Mouse (Mus musculus): ENCODE results near the gene Eef1akmt3. TPM values are rescaled to one million over a fixed set of nuclear protein-coding genes. Genes with fewer than 3 reads are reported as not detected.

Gene Eef1akmt3
- 0.17 and 0.38 TPM in 2 replicates for polyA plus RNA-seq (2012; rRNA removed)

DNA sequence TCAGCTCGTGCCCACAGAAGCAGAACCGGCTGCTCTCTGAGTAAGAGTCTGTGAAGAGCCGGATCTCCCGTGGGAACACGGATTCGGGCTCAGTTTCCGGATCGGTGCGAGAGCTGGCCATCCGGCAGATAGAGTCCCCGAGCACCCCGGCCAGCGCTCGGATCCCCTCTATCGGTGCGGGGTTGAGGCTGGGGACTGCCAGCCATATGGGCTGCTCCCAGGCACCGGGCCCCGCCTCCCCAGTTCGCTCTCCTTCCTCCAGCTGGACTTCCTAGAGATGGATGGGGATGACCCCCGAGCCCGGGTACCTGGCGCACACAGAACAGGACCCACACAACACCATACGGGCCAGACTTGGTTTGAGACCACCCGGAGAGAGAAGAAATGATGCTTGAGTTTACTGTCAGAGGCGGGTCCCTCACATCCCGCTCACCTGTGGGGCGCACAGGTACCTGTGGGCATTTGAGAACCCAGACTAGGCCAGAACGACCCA lies at the start of gene Eef1akmt3, which contains the start of gene Mettl1:
Gene Eef1akmt3 (minus strand): TSS at position 240 of the 493 bp plus-strand sequence.
Gene Mettl1 (plus strand): TSS at position 141 of the 493 bp plus-strand sequence.
- peak within 1 kb of the TSS; percentile 88 for H3K4me3 ChIP-seq (replicated peaks; ENCODE audit: extremely low read depth, low read depth, low read length)
- no peak for DNase-seq
- TF ChIP-seq POLR2A (IDR thresholded peaks at IDR 0.05; ENCODE audit: borderline replicate concordance, extremely low read depth, low read depth, low read length) (no peak), CTCF (IDR thresholded peaks at IDR 0.05; ENCODE audit: insufficient read depth, low read length) (no peak)
- 0 out of 2 replicates have a peak, but pooled peaks cover 3% of the 10 kb centered on the region for H3K4me1 ChIP-seq (ENCODE audit: control insufficient read depth, insufficient read depth, low read length)
- WGBS: under 1% methylated on average over 28 of the region's 28 CpGs

DNA sequence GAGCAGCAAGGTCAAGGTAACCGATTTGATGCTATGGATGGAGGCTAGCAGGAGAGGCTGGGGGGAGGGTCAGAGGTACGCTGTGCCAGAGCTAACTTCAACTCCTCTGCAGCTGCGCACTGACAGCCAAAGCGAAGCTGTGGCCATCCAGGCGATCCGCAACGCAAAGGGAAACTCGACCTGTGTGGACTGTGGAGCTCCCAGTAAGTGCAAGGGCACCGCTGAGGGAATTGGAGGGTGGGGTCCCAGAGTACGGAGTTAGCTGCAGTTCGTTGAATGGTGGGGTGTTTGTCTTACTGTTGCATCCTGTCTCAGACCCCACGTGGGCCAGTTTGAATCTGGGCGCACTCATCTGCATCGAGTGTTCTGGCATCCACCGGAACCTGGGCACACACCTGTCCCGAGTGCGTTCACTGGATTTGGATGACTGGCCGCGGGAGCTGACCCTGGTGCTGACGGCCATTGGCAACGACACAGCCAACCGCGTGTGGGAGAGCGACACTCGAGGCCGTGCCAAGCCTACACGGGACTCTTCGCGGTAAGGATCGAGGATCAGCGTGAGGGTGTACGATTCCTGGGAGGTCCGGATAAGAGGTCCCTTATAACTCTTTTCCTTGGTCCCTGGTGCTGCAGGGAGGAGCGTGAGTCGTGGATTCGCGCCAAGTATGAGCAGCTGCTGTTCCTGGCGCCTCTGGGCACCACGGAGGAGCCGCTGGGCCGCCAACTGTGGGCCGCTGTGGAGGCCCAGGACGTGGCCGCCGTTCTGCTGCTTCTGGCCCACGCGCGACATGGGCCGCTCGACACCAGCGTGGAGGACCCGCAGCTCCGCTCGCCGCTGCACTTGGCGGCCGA lies 49.5 kb upstream of the Eef1akmt3 start:
- DNase-seq: peak; percentile 61
- Histone ChIP-seq H3K4me3 (replicated peaks; ENCODE audit: extremely low read depth, low read depth, low read length) (no peak overlapping the region), H3K4me1 (ENCODE audit: control insufficient read depth, insufficient read depth, low read length) (peaks cover 3% of the 10 kb centered on the region; the same call in 1 of the 2 replicates)
- WGBS: 19% methylated on average over 57 of the region's 57 CpGs
- TF ChIP-seq POLR2A (IDR thresholded peaks at IDR 0.05; ENCODE audit: borderline replicate concordance, extremely low read depth, low read depth, low read length) (no peak), CTCF (IDR thresholded peaks at IDR 0.05; ENCODE audit: insufficient read depth, low read length) (no peak)

DNA sequence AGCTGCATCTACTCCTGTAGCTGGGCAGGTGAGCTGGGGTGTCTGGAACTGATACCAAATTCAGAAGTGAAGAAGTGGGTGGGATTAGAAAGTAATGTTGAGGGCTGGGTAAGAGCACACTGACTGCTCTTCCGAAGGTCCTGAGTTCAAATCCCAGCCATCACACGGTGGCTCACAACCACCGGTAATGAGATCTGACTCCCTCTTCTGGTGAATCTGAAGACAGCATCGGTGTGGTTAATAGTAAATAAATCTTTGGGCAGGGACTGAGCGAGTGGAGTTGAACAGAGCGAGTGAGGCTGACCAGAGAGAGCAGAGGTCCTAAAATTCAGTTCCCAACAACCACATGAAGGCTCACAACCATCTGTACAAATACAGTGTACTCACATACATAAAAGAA lies 44.3 kb upstream of the Eef1akmt3 start:
- no peaks in the 10 kb centered on the region for H3K4me1 ChIP-seq (ENCODE audit: control insufficient read depth, insufficient read depth, low read length)
- no peak for DNase-seq
- H3K4me3 ChIP-seq (replicated peaks; ENCODE audit: extremely low read depth, low read depth, low read length): no peak overlapping the region
- 66% methylated on average over 6 of the region's 6 CpGs for WGBS
- no peak for TF ChIP-seq CTCF (IDR thresholded peaks at IDR 0.05; ENCODE audit: insufficient read depth, low read length)
- no peak for TF ChIP-seq POLR2A (IDR thresholded peaks at IDR 0.05; ENCODE audit: borderline replicate concordance, extremely low read depth, low read depth, low read length)

GRCm38 (mm10) chr10:127085052-127085451 lies 43.7 kb upstream of the Eef1akmt3 start:
- no peak for DNase-seq
- WGBS: 77% methylated on average over 9 of the region's 9 CpGs
- H3K4me1 ChIP-seq (ENCODE audit: control insufficient read depth, insufficient read depth, low read length): no peaks in the 10 kb centered on the region
- TF ChIP-seq CTCF (IDR thresholded peaks at IDR 0.05; ENCODE audit: insufficient read depth, low read length) (no peak), POLR2A (IDR thresholded peaks at IDR 0.05; ENCODE audit: borderline replicate concordance, extremely low read depth, low read depth, low read length) (no peak)
- H3K4me3 ChIP-seq (replicated peaks; ENCODE audit: extremely low read depth, low read depth, low read length): no peak overlapping the region

DNA sequence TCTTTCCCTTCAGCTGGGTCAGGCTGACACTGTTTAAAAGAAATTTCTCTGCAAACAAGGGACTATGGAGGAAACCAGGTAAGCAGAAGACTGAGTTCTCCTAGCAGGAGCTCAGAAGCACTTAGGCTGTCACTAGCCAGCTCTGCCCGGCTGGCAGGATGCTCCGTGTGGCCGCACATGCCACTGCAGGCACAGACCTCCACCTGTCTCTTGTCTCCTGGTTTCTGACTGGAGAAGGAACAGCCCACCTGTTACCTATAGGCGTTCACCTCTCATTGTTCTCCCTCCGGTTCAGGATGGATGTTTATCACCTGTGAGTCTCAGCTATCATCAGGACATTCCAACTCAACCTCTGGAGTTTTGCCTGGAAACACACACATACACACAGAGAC lies 42.6 kb upstream of the Eef1akmt3 start:
- TF ChIP-seq POLR2A (IDR thresholded peaks at IDR 0.05; ENCODE audit: borderline replicate concordance, extremely low read depth, low read depth, low read length): no peak
- WGBS: 38% methylated on average over 5 of the region's 5 CpGs
- DNase-seq: no peak
- H3K4me3 ChIP-seq (replicated peaks; ENCODE audit: extremely low read depth, low read depth, low read length): no peak overlapping the region
- peaks cover 2% of the 10 kb centered on the region for H3K4me1 ChIP-seq (ENCODE audit: control insufficient read depth, insufficient read depth, low read length)

DNA sequence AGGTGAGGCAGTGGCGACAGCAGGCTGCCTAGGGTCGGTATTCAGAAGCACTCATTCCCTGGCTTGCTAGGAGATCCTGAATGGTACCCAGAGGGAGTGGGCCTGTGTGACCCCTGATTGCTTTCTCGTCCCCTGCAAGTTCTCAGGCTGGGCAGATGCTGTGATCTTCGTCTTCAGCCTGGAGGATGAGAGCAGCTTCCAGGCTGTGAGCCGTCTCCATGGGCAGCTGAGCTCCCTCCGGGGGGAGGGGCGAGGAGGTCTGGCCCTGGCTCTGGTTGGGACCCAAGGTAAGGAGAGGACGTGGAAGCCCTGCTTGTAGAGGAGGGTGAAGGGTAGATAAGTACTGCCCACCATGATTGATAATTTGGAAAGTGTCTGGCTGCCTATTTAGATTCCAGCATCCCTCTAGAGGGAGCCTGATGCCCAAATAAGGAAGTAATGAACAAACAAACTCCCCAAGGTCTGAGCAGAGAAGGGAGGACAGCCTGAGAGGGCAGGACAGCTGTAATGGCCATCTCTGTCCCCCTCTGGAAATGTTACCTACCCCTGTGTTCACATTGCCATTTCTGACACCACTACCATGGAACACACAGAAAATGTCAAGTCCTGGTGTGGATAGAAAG lies 42.1 kb upstream of the Eef1akmt3 start:
- H3K4me3 ChIP-seq (replicated peaks; ENCODE audit: extremely low read depth, low read depth, low read length): no peak overlapping the region
- TF ChIP-seq CTCF (IDR thresholded peaks at IDR 0.05; ENCODE audit: insufficient read depth, low read length): no peak
- TF ChIP-seq POLR2A (IDR thresholded peaks at IDR 0.05; ENCODE audit: borderline replicate concordance, extremely low read depth, low read depth, low read length): no peak
- WGBS: 48% methylated on average over 8 of the region's 8 CpGs
- peaks cover 3% of the 10 kb centered on the region for H3K4me1 ChIP-seq (ENCODE audit: control insufficient read depth, insufficient read depth, low read length)
- DNase-seq: no peak

DNA sequence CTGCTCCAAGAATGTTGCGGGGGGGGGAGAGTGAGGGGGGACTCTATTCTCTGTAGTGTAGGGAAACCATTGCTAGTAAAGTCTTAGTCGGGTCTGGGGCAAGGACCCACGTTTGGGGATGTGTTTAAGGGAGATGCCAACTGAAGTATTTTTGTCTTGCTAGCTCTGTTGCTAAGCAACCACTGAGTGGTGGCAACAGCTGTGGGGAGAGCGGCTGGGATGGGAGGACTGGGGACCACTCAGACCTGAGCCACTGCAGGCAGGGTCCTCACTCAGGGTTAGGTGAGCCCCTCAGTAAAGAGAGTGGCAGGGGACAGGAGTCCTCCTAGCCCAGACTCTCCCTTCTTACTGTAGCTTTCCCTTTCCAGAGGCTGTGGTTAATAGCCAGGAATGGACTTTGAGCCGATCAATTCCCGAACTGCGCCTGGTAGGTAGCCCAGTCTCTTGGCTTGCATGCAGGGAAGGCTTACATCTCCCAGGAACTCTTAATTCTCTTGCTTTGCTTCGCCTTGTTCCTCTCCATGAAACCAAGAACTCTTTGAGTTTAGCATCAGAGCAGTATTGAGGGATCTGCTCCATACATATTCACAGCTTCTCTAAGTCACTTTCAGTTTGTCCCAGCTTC lies 40.8 kb upstream of the Eef1akmt3 start:
- Histone ChIP-seq H3K4me1 (ENCODE audit: control insufficient read depth, insufficient read depth, low read length) (peaks cover 3% of the 10 kb centered on the region), H3K4me3 (replicated peaks; ENCODE audit: extremely low read depth, low read depth, low read length) (no peak overlapping the region)
- TF ChIP-seq CTCF (IDR thresholded peaks at IDR 0.05; ENCODE audit: insufficient read depth, low read length) (no peak), POLR2A (IDR thresholded peaks at IDR 0.05; ENCODE audit: borderline replicate concordance, extremely low read depth, low read depth, low read length) (no peak)
- WGBS: 38% methylated on average over 8 of the region's 8 CpGs
- DNase-seq: no peak

GRCm38 (mm10) chr10:127080901-127081780 lies 39.8 kb upstream of the Eef1akmt3 start:
- Histone ChIP-seq H3K4me3 (replicated peaks; ENCODE audit: extremely low read depth, low read depth, low read length) (no peak overlapping the region), H3K4me1 (ENCODE audit: control insufficient read depth, insufficient read depth, low read length) (peaks cover 3% of the 10 kb centered on the region)
- no peak for DNase-seq
- TF ChIP-seq CTCF (IDR thresholded peaks at IDR 0.05; ENCODE audit: insufficient read depth, low read length): no peak
- TF ChIP-seq POLR2A (IDR thresholded peaks at IDR 0.05; ENCODE audit: borderline replicate concordance, extremely low read depth, low read depth, low read length): no peak
- WGBS: 11% methylated on average over 48 of the region's 48 CpGs

All from lung, adult 2 months (tissue).